Mouse (Mus musculus) small intestine, adult 2 months (tissue): Measurements from ENCODE around the gene Bcl2.

ENCODE experiments used
- CTCF ChIP-seq: fragments of 200-500 bp; IDR thresholded peaks from 2 replicates; pipeline ENCODE4 v1.5.1; 2012; ENCODE audit warnings: low read depth, mild to moderate bottlenecking, control low read depth, inconsistent platforms, low read length, moderate library complexity, mixed read lengths; ENCODE audit not compliant: insufficient replicate concordance, insufficient read length; ENCODE audit errors: extremely low read depth
- POLR2A ChIP-seq: fragments of 200-500 bp; IDR thresholded peaks from 2 replicates; pipeline ENCODE4 v1.6.1; 2012; ENCODE audit warnings: low read depth, mild to moderate bottlenecking, control low read depth, inconsistent platforms, low read length, moderate library complexity

DNA sequence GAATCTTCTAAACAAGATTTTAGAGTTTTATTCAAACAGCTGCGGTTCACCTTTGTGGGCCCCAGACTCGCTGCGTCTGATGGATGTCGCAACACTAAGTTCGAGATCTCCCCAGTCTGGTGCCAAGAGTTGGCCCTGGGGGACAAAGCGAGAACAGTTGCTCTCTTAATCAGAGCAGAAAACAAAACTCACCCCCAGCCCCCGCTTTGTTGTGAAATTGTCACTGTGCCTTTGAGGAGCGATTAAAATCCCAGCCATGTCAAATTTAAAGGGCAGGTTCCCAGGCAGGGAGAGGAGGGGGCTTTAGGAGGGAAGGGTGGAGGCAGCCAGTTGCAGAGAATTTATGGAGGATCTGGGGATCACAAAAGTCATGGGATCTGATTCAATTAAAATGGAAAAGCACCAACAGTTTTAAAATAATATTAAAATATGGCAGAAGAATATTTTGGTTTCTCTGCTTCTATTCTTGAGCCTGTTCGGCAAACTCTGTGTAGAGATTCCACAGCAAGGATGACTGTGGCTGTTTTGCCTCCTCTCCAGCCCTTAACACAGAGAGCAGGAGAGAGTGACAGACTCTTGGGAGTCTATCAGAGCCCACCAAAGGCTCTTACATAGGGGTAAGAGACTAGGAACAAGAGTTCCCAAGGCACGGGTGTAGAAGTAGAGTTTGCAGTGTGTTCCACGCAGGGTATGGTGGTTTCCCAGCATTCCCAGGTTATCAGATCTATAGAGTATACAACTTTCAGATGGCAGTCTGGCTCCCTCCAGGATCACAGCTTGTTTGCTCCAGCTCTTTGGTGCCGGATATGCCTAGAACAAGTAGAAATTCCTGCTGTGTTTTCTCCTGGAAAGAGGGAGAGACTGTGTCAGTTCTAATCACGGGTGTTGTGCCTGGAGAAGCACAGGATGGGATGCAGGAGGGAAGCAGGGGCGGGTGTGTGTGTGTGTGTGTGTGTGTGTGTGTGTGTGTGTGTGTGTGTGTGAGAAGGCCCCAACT lies 130.5 kb downstream of the Bcl2 start:
- no peak for TF ChIP-seq POLR2A
- TF ChIP-seq CTCF: no peak
